Mouse (Mus musculus) CD4-positive helper T cell, adult 2 months (primary cell): ENCODE measurements around the gene Anxa6.
"Not testable (repeated sequence)": the region's sequence is repeated elsewhere in the genome, so short reads cannot be mapped to it uniquely, and the experiment has no call there.

Experiments used
- DNase-seq: peaks from one replicate; pipeline ENCODE4 v3.0.0-alpha.2; 2012; ENCODE audit warnings: low read depth, missing footprints, low spot score

Anxa6 gene

DNA sequence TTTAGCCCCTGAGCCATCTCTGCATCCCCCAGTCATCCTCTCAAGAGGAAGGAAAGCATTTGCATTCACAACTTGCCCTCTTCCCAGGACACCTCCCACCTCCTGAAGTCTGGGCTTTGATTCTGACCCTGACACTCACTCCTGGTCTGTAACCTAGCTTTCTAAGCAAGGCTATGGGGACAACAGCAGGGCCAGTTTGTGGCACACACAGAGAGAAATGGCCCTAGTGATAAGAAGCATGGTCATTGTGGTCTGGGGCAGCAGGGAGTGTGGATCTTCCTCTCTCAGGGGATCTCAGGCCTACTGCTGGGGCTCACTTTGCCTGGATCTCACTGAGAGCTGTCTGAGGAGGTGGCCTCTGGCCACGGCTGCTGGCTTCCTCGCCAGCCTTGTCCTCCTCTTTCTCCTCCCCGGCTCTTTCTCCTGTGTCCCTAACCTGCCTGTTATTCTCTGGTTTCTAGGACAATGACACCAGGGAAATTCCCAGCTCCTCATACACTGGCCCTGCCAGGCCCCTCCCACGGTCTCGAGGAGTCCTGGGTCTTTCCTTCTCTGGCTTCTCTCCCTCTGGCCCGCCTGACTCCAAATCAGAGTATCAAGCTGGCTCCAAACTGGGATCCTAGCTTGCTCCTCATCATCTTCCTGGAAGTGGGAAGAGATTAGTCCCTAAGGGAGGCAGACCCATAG lies 71.9 kb downstream of the Anxa6 start:
- peak; percentile 56 for DNase-seq

- DNase-seq: peak; percentile 57
These were observed 73.0 kb downstream of the Anxa6 start for GRCm38 (mm10) chr11:54960251-54960650.

- peak; percentile 85 for DNase-seq
These were observed 74.6 kb downstream of the Anxa6 start for GRCm38 (mm10) chr11:54958571-54959073.

GRCm38 (mm10) chr11:54957708-54958107 lies 75.5 kb downstream of the Anxa6 start:
- DNase-seq: not testable (repeated sequence)

GRCm38 (mm10) chr11:54956912-54957311 lies 76.3 kb downstream of the Anxa6 start:
- peak; percentile 73 for DNase-seq

GRCm38 (mm10) chr11:54955735-54956480 lies 77.3 kb downstream of the Anxa6 start:
- peak; percentile 98 for DNase-seq

DNA sequence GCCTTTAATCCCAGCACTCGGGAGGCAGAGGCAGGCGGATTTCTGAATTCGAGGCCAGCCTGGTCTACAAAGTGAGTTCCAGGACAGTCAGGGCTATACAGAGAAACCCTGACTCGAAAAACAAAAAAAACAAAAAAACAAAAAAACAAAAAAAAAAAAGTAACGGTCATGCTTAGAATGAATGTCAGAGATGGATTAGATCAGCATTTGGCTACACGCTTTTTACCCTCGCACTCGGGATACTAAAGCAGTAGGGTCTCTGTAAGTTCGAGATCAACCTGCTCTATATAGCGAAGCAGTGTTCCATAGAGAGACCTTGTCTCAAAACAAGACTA lies 77.9 kb downstream of the Anxa6 start:
- not testable (repeated sequence) for DNase-seq

GRCm38 (mm10) chr11:54954716-54955115 lies 78.5 kb downstream of the Anxa6 start:
- no peak for DNase-seq

DNA sequence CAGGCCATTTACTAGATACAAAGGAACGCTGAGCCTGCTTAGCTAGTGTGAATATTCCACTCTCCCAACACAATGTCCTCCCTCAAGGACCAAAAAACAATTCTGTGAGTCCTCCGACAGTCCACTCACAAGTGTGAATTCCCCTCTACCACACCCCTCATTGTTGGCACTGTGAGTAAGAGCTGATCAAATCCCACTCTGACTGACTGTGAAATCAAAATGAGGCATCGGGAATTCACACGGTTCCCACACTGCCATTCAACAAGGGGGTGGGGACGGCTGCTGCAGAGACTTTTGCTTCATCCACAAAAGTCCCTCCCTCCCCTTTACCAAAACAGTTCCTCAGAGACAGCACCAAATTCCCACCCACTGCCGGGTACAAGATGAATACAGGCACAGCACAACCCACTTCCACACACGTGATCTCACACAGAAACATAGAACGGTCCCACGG lies 79.2 kb downstream of the Anxa6 start:
- DNase-seq: peak; percentile 71

- peak; percentile 47 for DNase-seq
These were observed 80.6 kb downstream of the Anxa6 start for GRCm38 (mm10) chr11:54952651-54953050.

- no peak for DNase-seq
These were observed 82.6 kb downstream of the Anxa6 start for GRCm38 (mm10) chr11:54950684-54951083.

- no peak for DNase-seq
These were observed 83.5 kb downstream of the Anxa6 start for GRCm38 (mm10) chr11:54949717-54950116.

DNA sequence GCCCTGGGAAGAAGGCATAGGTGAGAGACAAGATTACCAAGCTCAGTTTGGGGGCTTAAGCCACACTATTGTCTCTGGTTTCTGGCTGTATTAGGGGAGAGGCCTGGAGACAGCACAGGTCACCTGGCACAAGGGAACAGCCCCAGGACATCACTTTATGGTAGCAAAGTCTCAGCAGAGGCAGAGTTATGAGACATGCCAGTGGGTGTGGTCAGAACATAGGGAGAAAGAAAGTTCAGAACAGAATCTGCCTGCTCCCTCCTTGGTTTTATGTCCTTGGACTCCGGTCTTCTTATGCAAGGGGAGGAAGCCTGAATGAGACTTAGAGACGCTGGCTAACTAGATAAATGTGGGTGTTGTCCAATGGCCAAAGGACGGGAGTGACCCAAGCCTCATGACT lies 88.5 kb downstream of the Anxa6 start:
- DNase-seq: no peak

GRCm38 (mm10) chr11:54940056-54940455 lies 93.2 kb downstream of the Anxa6 start:
- DNase-seq: no peak

DNA sequence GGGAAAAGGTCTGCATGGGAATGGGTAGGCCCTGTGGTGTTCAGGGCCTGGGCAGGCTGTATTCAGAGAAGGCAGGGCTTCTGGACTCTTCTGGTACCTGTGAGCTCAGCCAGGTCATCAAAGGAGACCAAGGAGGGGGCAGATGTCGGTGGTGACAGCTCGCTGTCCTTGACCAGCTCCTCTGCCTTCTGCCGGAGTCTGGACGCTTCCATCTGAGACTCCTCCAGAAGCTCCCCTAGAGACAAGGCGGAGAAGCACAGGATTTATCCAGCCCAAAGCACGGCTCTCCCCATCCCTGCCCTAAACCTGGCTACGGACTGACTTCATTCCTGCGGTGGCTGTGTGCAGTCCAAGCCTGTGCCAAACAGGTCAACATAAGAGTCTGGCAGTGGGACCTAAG lies 93.7 kb downstream of the Anxa6 start:
- no peak for DNase-seq

DNA sequence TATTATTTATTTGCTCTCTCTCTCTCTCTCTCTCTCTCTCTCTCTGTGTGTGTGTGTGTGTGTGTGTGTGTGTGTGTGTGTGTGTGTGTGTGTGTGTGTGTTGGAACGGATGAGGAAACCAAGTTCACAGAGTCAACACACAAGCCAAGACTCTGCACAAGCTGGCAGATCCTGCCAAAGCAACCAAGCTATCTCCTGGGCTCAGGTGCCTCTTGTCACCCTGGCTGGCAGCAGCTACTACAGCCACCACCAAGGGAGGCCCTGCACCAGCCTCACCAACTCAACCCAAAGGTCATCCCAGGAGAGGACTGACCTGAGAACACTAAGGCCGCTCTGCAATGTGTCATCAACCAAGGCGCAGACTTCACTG lies 96.5 kb downstream of the Anxa6 start:
- peak; percentile 53 for DNase-seq

- peak; percentile 51 for DNase-seq
These were observed 97.0 kb downstream of the Anxa6 start for GRCm38 (mm10) chr11:54936035-54936770.

- no peak for DNase-seq
These were observed 99.0 kb downstream of the Anxa6 start for GRCm38 (mm10) chr11:54934198-54934597.

DNA sequence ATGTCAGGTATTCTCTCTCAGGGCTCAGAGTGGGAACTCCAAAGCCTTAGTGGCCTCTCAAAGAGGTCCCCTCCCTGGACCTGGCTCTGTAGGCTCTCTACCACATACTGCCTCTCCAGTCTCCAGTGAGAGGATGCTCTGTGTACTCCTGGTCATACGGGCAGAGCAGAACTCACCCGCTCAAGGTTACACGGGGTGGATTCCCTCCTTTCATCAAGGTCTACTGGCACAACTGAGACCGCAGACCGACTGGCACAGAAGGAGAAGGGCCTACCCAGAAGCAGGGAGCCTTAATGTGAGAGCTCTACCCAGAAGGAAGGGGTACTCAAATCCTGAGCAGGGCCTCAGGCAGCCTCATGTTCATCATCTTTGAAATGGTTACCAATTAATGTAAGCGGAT lies 100.7 kb downstream of the Anxa6 start:
- no peak for DNase-seq

GRCm38 (mm10) chr11:54931405-54932093 lies 101.7 kb downstream of the Anxa6 start:
- DNase-seq: peak; percentile 61

DNA sequence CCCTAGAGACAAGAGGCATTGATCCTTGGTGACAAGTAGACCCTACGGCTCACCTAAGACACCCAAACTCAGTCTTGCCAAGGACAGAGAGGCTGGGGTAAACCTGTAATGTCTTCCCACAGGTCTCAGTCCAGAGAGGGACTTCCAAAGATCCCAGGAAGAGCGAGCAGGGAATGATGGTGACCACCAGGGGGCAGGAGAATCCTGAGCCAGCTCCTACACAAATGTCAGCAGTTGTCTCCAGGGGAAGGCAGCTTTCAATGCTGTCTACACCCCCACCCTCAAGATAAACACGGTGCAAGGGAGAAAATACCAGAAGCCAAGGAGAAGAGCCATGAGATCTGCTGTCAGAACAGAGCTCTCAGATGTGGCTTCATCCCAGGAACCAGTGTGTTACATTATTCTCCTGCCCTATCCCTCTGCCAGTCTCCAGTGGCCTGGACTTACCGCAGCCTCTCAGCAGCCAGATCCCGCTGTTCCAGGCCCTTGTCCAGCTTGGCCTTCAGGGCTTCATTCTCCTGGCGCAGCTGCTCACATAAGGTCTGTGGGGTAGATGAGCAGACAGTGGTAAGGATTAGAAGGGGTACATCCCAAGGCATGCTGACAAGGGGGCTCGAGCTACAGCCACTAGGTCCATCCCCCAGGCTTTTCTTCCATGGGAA lies 102.8 kb downstream of the Anxa6 start:
- DNase-seq: peak; percentile 34
